Mouse (Mus musculus) bone marrow, adult 2 months (tissue): Measurements from ENCODE around the gene Golim4.

Source experiments
- CTCF ChIP-seq: fragments of 200-500 bp; IDR thresholded peaks from 2 replicates; pipeline ENCODE4 v1.5.1; 2011; ENCODE audit warnings: low read length, control low read depth; ENCODE audit not compliant: control insufficient read depth, insufficient read depth
- POLR2A ChIP-seq: fragments of 200-500 bp; IDR thresholded peaks from 2 replicates; pipeline ENCODE4 v1.6.1; 2011; ENCODE audit warnings: low read depth, mild to moderate bottlenecking, control low read depth, low read length, borderline replicate concordance; ENCODE audit not compliant: control insufficient read depth

- TF ChIP-seq CTCF = no peak
- no peak for TF ChIP-seq POLR2A
These were observed 7.4 kb downstream of the Golim4 start for GRCm38 (mm10) chr3:75949358-75949757.
